Mouse (Mus musculus): Measurements from ENCODE around the gene Csnk1e. TPM values are rescaled to one million over a fixed set of nuclear protein-coding genes. Genes with fewer than 3 reads are reported as not detected.

The Csnk1e gene
- total RNA-seq, 2 experiments from 2014 or later: 79.6 to 81.4 TPM

- DNase-seq: no peak
- intact Hi-C loops (cut with DNase I): loop anchor here (2.0 kb wide), 1 partner anchor 36 kb away; no protein-coding TSS in a partner anchor
These were observed 55.0 kb downstream of the Csnk1e start for GRCm38 (mm10) chr15:79400134-79400974.

GRCm38 (mm10) chr15:79399231-79400052 is 55.9 kb downstream of the Csnk1e start:
- intact Hi-C loops (cut with DNase I): loop anchor here (2.0 kb wide), 1 partner anchor 37 kb away; no protein-coding TSS in a partner anchor
- peak in 1 of 2 experiments; percentile 41 for DNase-seq

GRCm38 (mm10) chr15:79396736-79397135 is 58.6 kb downstream of the Csnk1e start:
- peak; percentile 73 for DNase-seq
- intact Hi-C loops (cut with DNase I): no loop called here

- intact Hi-C loops (cut with DNase I): loop anchor here (2.0 kb wide), 1 partner anchor 14 kb away; no protein-coding TSS in a partner anchor
- no peak for DNase-seq
These were observed 60.1 kb downstream of the Csnk1e start for GRCm38 (mm10) chr15:79395281-79395680.

- intact Hi-C loops (cut with DNase I): loop anchor here (2.0 kb wide), 1 partner anchor 14 kb away; no protein-coding TSS in a partner anchor
These were observed 60.5 kb downstream of the Csnk1e start for GRCm38 (mm10) chr15:79394842-79395241.

GRCm38 (mm10) chr15:79393101-79393500 is 62.3 kb downstream of the Csnk1e start:
- no peak for DNase-seq
- intact Hi-C loops (cut with DNase I): no loop called here

More at GRCm38 (mm10) chr15:79394842-79395241, 60.5 kb downstream of the Csnk1e start:
- no peak for DNase-seq

- intact Hi-C loops (cut with DNase I): no loop called here
- DNase-seq: no peak
These were observed 62.8 kb downstream of the Csnk1e start for GRCm38 (mm10) chr15:79392527-79392926.

GRCm38 (mm10) chr15:79391447-79392093 is 63.8 kb downstream of the Csnk1e start:
- intact Hi-C loops (cut with DNase I): no loop called here
- peak; percentile 88 to 89 for DNase-seq

- DNase-seq: peak in 1 of 2 experiments; percentile 30
- intact Hi-C loops (cut with DNase I): no loop called here
These were observed 64.9 kb downstream of the Csnk1e start for GRCm38 (mm10) chr15:79390434-79390833.

- intact Hi-C loops (cut with DNase I): no loop called here
- DNase-seq: no peak
These were observed 67.2 kb downstream of the Csnk1e start for GRCm38 (mm10) chr15:79388171-79388570.

GRCm38 (mm10) chr15:79387611-79388010 is 67.8 kb downstream of the Csnk1e start:
- no peak for DNase-seq
- intact Hi-C loops (cut with DNase I): no loop called here

GRCm38 (mm10) chr15:79387081-79387480 is 68.3 kb downstream of the Csnk1e start:
- intact Hi-C loops (cut with DNase I): no loop called here
- DNase-seq: peak in 1 of 2 experiments; percentile 35

GRCm38 (mm10) chr15:79381644-79382043 is 73.7 kb downstream of the Csnk1e start:
- intact Hi-C loops (cut with DNase I): loop anchor here (2.0 kb wide), 1 partner anchor 13 kb away; no protein-coding TSS in a partner anchor

GRCm38 (mm10) chr15:79380468-79381444 is 74.6 kb downstream of the Csnk1e start:
- DNase-seq: peak; percentile 82 to 89
- intact Hi-C loops (cut with DNase I): loop anchor here (2.0 kb wide), 1 partner anchor 14 kb away; no protein-coding TSS in a partner anchor

More at GRCm38 (mm10) chr15:79381644-79382043, 73.7 kb downstream of the Csnk1e start:
- DNase-seq: no peak

- no peak for DNase-seq
- intact Hi-C loops (cut with DNase I): loop anchor here (2.0 to 5.0 kb wide), 2 partner anchors 15 to 137 kb away; no protein-coding TSS in a partner anchor
These were observed 75.7 kb downstream of the Csnk1e start for GRCm38 (mm10) chr15:79379658-79380057.

GRCm38 (mm10) chr15:79378608-79379007 is 76.8 kb downstream of the Csnk1e start:
- intact Hi-C loops (cut with DNase I): loop anchor here (5.0 kb wide), 1 partner anchor 136 kb away; no protein-coding TSS in a partner anchor

GRCm38 (mm10) chr15:79377681-79378080 is 77.7 kb downstream of the Csnk1e start:
- intact Hi-C loops (cut with DNase I): loop anchor here (2.0 to 5.0 kb wide), 2 partner anchors 89 to 135 kb away; no protein-coding TSS in a partner anchor
- peak; percentile 89 to 91 for DNase-seq

More at GRCm38 (mm10) chr15:79378608-79379007, 76.8 kb downstream of the Csnk1e start:
- no peak for DNase-seq

GRCm38 (mm10) chr15:79374760-79375159 is 80.6 kb downstream of the Csnk1e start:
- DNase-seq: no peak
- intact Hi-C loops (cut with DNase I): loop anchor here (5.0 kb wide), 1 partner anchor 132 kb away; no protein-coding TSS in a partner anchor
